Mouse (Mus musculus): Measurements from ENCODE around the gene Fubp1.

The Fubp1 gene

GRCm38 (mm10) chr3:152235238-152235637 lies 25.0 kb downstream of the Fubp1 start:
- no peak for DNase-seq (ENCODE audit: extremely low read depth, low read depth)

GRCm38 (mm10) chr3:152235805-152236204 lies 25.6 kb downstream of the Fubp1 start:
- DNase-seq (ENCODE audit: extremely low read depth, low read depth), result no peak

- peak; percentile 50 for DNase-seq (ENCODE audit: extremely low read depth, low read depth)
These were observed 28.6 kb downstream of the Fubp1 start for GRCm38 (mm10) chr3:152238836-152239235.

GRCm38 (mm10) chr3:152239592-152239991 lies 29.4 kb downstream of the Fubp1 start:
- no peak for DNase-seq (ENCODE audit: extremely low read depth, low read depth)

GRCm38 (mm10) chr3:152241098-152241497 lies 30.9 kb downstream of the Fubp1 start:
- DNase-seq (ENCODE audit: extremely low read depth, low read depth), result no peak

GRCm38 (mm10) chr3:152243304-152243703 lies 33.1 kb downstream of the Fubp1 start:
- DNase-seq (ENCODE audit: extremely low read depth, low read depth), result no peak

GRCm38 (mm10) chr3:152245273-152245910 lies 35.2 kb downstream of the Fubp1 start:
- DNase-seq (ENCODE audit: extremely low read depth, low read depth), result no peak

- DNase-seq (ENCODE audit: extremely low read depth, low read depth), result no peak
These were observed 37.5 kb downstream of the Fubp1 start for GRCm38 (mm10) chr3:152247708-152248107.

GRCm38 (mm10) chr3:152250487-152250886 lies 40.3 kb downstream of the Fubp1 start:
- no peak for DNase-seq (ENCODE audit: extremely low read depth, low read depth)

- no peak for DNase-seq (ENCODE audit: extremely low read depth, low read depth)
These were observed 47.3 kb downstream of the Fubp1 start for GRCm38 (mm10) chr3:152257528-152257927.

GRCm38 (mm10) chr3:152259409-152259808 lies 49.2 kb downstream of the Fubp1 start:
- peak; percentile 88 for DNase-seq (ENCODE audit: extremely low read depth, low read depth)

- no peak for DNase-seq (ENCODE audit: extremely low read depth, low read depth)
These were observed 50.1 kb downstream of the Fubp1 start for GRCm38 (mm10) chr3:152260362-152260761.

GRCm38 (mm10) chr3:152261436-152261835 lies 51.2 kb downstream of the Fubp1 start:
- no peak for DNase-seq (ENCODE audit: extremely low read depth, low read depth)

GRCm38 (mm10) chr3:152261948-152262347 lies 51.7 kb downstream of the Fubp1 start:
- no peak for DNase-seq (ENCODE audit: extremely low read depth, low read depth)

GRCm38 (mm10) chr3:152264374-152264773 lies 54.2 kb downstream of the Fubp1 start:
- no peak for DNase-seq (ENCODE audit: extremely low read depth, low read depth)

- DNase-seq (ENCODE audit: extremely low read depth, low read depth), result no peak
These were observed 54.6 kb downstream of the Fubp1 start for GRCm38 (mm10) chr3:152264830-152265229.

- DNase-seq (ENCODE audit: extremely low read depth, low read depth), result no peak
These were observed 55.3 kb downstream of the Fubp1 start for GRCm38 (mm10) chr3:152265351-152266035.

GRCm38 (mm10) chr3:152266036-152266421 lies 55.8 kb downstream of the Fubp1 start, which contains the start of gene Nexn:
Gene Nexn, minus strand, starts transcription at chr3:152266350.
- DNase-seq (ENCODE audit: extremely low read depth, low read depth), result no peak

- DNase-seq (ENCODE audit: extremely low read depth, low read depth), result no peak
These were observed 57.9 kb downstream of the Fubp1 start for GRCm38 (mm10) chr3:152268099-152268498.

GRCm38 (mm10) chr3:152271071-152271710 lies 61.0 kb downstream of the Fubp1 start:
- DNase-seq (ENCODE audit: extremely low read depth, low read depth), result no peak

- DNase-seq (ENCODE audit: extremely low read depth, low read depth), result no peak
These were observed 61.7 kb downstream of the Fubp1 start for GRCm38 (mm10) chr3:152271876-152272275.

GRCm38 (mm10) chr3:152272974-152273685 lies 62.9 kb downstream of the Fubp1 start:
- no peak for DNase-seq (ENCODE audit: extremely low read depth, low read depth)

Data from MEL-GATA-1-ER (cell line).